In the genomic region with DNA sequence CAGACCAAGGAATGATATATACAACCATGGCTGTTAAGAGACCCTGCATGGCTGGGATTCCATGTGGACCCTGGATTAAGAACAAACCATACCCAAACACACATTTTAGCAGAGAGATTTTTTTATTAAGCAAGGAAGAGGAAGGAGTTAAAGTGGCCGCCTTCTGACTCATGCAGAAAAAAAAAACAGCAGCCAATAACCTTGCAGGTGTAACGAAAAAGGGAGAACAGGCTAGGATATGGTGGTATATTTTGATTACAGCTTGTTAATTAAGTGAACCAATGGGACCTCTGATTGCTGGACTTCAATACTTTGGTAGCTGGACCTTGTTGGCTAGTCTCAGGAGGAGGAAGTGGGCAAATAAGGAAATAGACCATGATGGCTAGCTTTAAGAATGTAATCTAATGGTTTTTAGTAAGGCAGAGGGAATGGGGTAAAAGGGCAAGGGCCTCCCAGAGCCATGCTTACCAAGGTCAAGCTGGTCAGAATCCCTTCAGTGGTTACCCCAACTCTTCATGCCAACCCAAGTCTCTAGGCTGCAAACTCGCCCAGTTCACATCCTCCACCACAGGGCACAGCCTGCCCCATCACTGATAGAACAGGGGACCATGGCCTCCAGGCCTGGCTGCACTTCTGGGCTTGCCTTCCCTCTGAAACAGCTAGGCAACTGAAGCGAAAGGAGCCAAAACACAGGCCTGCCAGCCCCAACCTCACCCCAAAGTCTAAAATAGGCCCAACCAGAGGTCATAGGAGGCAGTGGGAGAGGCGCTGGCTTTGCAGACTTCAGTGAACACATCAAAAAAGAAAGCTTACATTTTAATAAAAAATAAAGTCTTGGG, we compare ENCODE assay signal across 16 mouse cellular contexts. TPM values are rescaled to one million over a fixed set of nuclear protein-coding genes. Genes with fewer than 3 reads are reported as not detected.
DNase-seq lines count a peak whose midpoint lies in the region; ATAC-seq and TF ChIP-seq lines count a peak whose summit lies in the region.
"Had no signal": no experiment of that assay in that cellular context is flagged by ENCODE, and none has a peak within 500 bp of the region (broad histone marks: within the 10 kb centered on the region; RNA-seq: fewer than 3 reads in every experiment).

No protein-coding gene starts in this region.

- no peak overlapping the region for H3K9ac ChIP-seq in heart, postnatal 0 days (replicated peaks; ENCODE audit: low read depth, low read length)
- H3K9ac ChIP-seq in liver, embryonic 16.5 days (ENCODE audit: low read depth, low read length): no peak overlapping the region
- H3K9ac ChIP-seq: forebrain, embryonic 13.5 days; hindbrain, embryonic 14.5 days had no signal

- TF ChIP-seq EP300 in heart, postnatal 0 days (IDR thresholded peaks at IDR 0.05; ENCODE audit: low read depth): no peak

- H3K27ac ChIP-seq in heart, postnatal 0 days (ENCODE audit: low read depth): peak overlapping the region; percentile 63
- no peak overlapping the region for H3K27ac ChIP-seq in heart, embryonic 10.5 days
- peak overlapping the region; percentile 7; the same call in 1 of the 2 replicates for H3K27ac ChIP-seq in testis, adult 2 months (ENCODE audit: control insufficient read depth, insufficient read depth, low read depth, low read length)
- peak overlapping the region; percentile 75 for H3K27ac ChIP-seq in liver, embryonic 16.5 days (ENCODE audit: low read length)
- H3K27ac ChIP-seq: forebrain, embryonic 13.5 days; hindbrain, embryonic 14.5 days had no signal

- H3K36me3 ChIP-seq in heart, postnatal 0 days (replicated peaks; ENCODE audit: control insufficient read depth, insufficient read depth, low read length): no peaks in the 10 kb centered on the region
- no peaks in the 10 kb centered on the region for H3K36me3 ChIP-seq in heart, embryonic 10.5 days
- no peaks in the 10 kb centered on the region for H3K36me3 ChIP-seq in testis, adult 2 months (ENCODE audit: control insufficient read depth, insufficient read depth, low read length)
- H3K36me3 ChIP-seq in liver, embryonic 16.5 days (ENCODE audit: control insufficient read depth, insufficient read depth): no peaks in the 10 kb centered on the region

- no peaks in the 10 kb centered on the region for H3K27me3 ChIP-seq in heart, postnatal 0 days (ENCODE audit: control insufficient read depth, insufficient read depth, low read length)
- no peaks in the 10 kb centered on the region for H3K27me3 ChIP-seq in heart, embryonic 10.5 days (ENCODE audit: insufficient read depth, poor library complexity, severe bottlenecking)
- no peaks in the 10 kb centered on the region for H3K27me3 ChIP-seq in testis, adult 2 months (ENCODE audit: control insufficient read depth, insufficient read depth, low read length)
- no peaks in the 10 kb centered on the region for H3K27me3 ChIP-seq in liver, embryonic 16.5 days (ENCODE audit: control insufficient read depth, insufficient read depth, low read depth, low read length)
- H3K27me3 ChIP-seq: forebrain, embryonic 13.5 days had no signal

- no peak for DNase-seq in heart, postnatal 0 days (ENCODE audit: low spot score)
- no peak for DNase-seq in heart, embryonic 10.5 days (ENCODE audit: low spot score)
- DNase-seq in testis, postnatal 10 days (ENCODE audit: low spot score): no peak
- no peak for DNase-seq in urinary bladder, postnatal 14 days (ENCODE audit: low spot score)
- DNase-seq in layer of hippocampus, adult 11-12 months (ENCODE audit: low spot score): no peak
- DNase-seq: cerebellum, adult 11-12 months; kidney, postnatal 36 days; left cerebral cortex, postnatal 4 days; lung, postnatal 4 days had no signal

- H3K9me3 ChIP-seq in heart, postnatal 0 days (replicated peaks; ENCODE audit: control insufficient read depth, low read length): no peaks in the 10 kb centered on the region
- no peaks in the 10 kb centered on the region for H3K9me3 ChIP-seq in heart, embryonic 10.5 days
- H3K9me3 ChIP-seq in liver, embryonic 16.5 days (replicated peaks; ENCODE audit: control insufficient read depth, low read length): no peaks in the 10 kb centered on the region
- H3K9me3 ChIP-seq: forebrain, embryonic 13.5 days; G1E had no signal

- H3K4me3 ChIP-seq in heart, postnatal 0 days (ENCODE audit: low read depth, low read length): no peak overlapping the region
- no peak overlapping the region for H3K4me3 ChIP-seq in heart, embryonic 10.5 days
- no peak overlapping the region for H3K4me3 ChIP-seq in testis, adult 2 months (ENCODE audit: control insufficient read depth, low read depth, low read length)
- no peak overlapping the region for H3K4me3 ChIP-seq in liver, embryonic 16.5 days (ENCODE audit: low read depth, low read length)
- H3K4me3 ChIP-seq: forebrain, embryonic 13.5 days had no signal

- no peak for TF ChIP-seq CTCF in heart, postnatal 0 days (IDR thresholded peaks at IDR 0.05; ENCODE audit: low read depth)
- no peak for TF ChIP-seq CTCF in testis, adult 2 months (IDR thresholded peaks at IDR 0.05; ENCODE audit: control insufficient read depth, insufficient read depth, insufficient replicate concordance, low read depth, low read length)

- H3K4me2 ChIP-seq in heart, postnatal 0 days (ENCODE audit: low read depth, low read length): no peak overlapping the region
- no peak overlapping the region for H3K4me2 ChIP-seq in liver, embryonic 16.5 days (ENCODE audit: low read depth, low read length)
- H3K4me2 ChIP-seq: forebrain, embryonic 13.5 days; hindbrain, embryonic 14.5 days had no signal

- 0 out of 2 replicates have a peak, but pooled peaks have one; percentile 12 for ATAC-seq in heart, postnatal 0 days (ENCODE audit: insufficient read depth, low read depth)
- no peak for ATAC-seq in liver, embryonic 16.5 days (ENCODE audit: low read depth)
- ATAC-seq: forebrain, embryonic 13.5 days had no signal

- no peak for TF ChIP-seq POLR2A in testis, adult 2 months (IDR thresholded peaks at IDR 0.05; ENCODE audit: control insufficient read depth, low read depth, low read length)

- peaks cover 26% of the 10 kb centered on the region for H3K4me1 ChIP-seq in heart, postnatal 0 days (ENCODE audit: control insufficient read depth, insufficient read depth)
- peaks cover 23% of the 10 kb centered on the region for H3K4me1 ChIP-seq in heart, embryonic 10.5 days
- peaks cover 7% of the 10 kb centered on the region for H3K4me1 ChIP-seq in testis, adult 2 months (ENCODE audit: control insufficient read depth, insufficient read depth, low read length)
- peaks cover 18% of the 10 kb centered on the region for H3K4me1 ChIP-seq in liver, embryonic 16.5 days (ENCODE audit: control insufficient read depth, low read depth, low read length)

- 77% methylated on average over 5 of the region's 5 CpGs for WGBS in heart, postnatal 0 days
- 86% methylated on average over 5 of the region's 5 CpGs for WGBS in heart, embryonic 10.5 days
- 55% methylated on average over 5 of the region's 5 CpGs for WGBS in liver, embryonic 16.5 days (ENCODE audit: insufficient replicate concordance)

RNA-seq across cellular contexts. Expression of a gene that starts 28.2 kb away (rescaled TPM):
- total RNA-seq in heart, postnatal 0 days (2014; rRNA removed; ENCODE audit: low replicate concordance): 2.6 and 7.2 TPM in 2 replicates
- polyA plus RNA-seq in heart, postnatal 0 days (2015; fragmentation: Nextera tagmentation; extraction: Ambion mirVana): 2.0 and 2.4 TPM in 2 replicates
- polyA plus RNA-seq in heart, embryonic 10.5 days (2016; fragmentation: Nextera tagmentation; extraction: Ambion mirVana): 5.8 and 7.4 TPM in 2 replicates
- 5.9 and 7.3 TPM in 2 replicates for polyA plus RNA-seq in testis, adult 2 months (2012; rRNA removed)
- 1.4 and 1.9 TPM in 2 replicates for polyA plus RNA-seq in liver, embryonic 16.5 days (2015; fragmentation: Nextera tagmentation; extraction: Ambion mirVana)

RNA-seq across cellular contexts. Expression of a gene that starts 42.1 kb away (rescaled TPM):
- 0.54 TPM in 1 of 2 replicates, not detected in the other for total RNA-seq in heart, postnatal 0 days (2014; rRNA removed; ENCODE audit: low replicate concordance)
- not detected in 2 replicates for polyA plus RNA-seq in heart, postnatal 0 days (2015; fragmentation: Nextera tagmentation; extraction: Ambion mirVana)
- not detected in 2 replicates for polyA plus RNA-seq in heart, embryonic 10.5 days (2016; fragmentation: Nextera tagmentation; extraction: Ambion mirVana)
- 98.8 and 100 TPM in 2 replicates for polyA plus RNA-seq in testis, adult 2 months (2012; rRNA removed)
- not detected in 2 replicates for polyA plus RNA-seq in liver, embryonic 16.5 days (2015; fragmentation: Nextera tagmentation; extraction: Ambion mirVana)
- total RNA-seq: G1E; gastrocnemius, postnatal 36 days had no signal
- polyA plus RNA-seq: embryonic facial prominence, embryonic 11.5 days; forebrain, embryonic 13.5 days; G1E had no signal

RNA-seq across cellular contexts. Expression of a gene that starts 52.1 kb away (rescaled TPM):
- 66.7 and 80.0 TPM in 2 replicates for total RNA-seq in heart, postnatal 0 days (2014; rRNA removed; ENCODE audit: low replicate concordance)
- polyA plus RNA-seq in heart, postnatal 0 days (2015; fragmentation: Nextera tagmentation; extraction: Ambion mirVana): 47.5 and 48.7 TPM in 2 replicates
- polyA plus RNA-seq in heart, embryonic 10.5 days (2016; fragmentation: Nextera tagmentation; extraction: Ambion mirVana): 22.1 and 26.2 TPM in 2 replicates
- 3.0 and 3.5 TPM in 2 replicates for polyA plus RNA-seq in testis, adult 2 months (2012; rRNA removed)
- 4.7 and 5.6 TPM in 2 replicates for polyA plus RNA-seq in liver, embryonic 16.5 days (2015; fragmentation: Nextera tagmentation; extraction: Ambion mirVana)

Comparison
In these comparisons a context has a peak if more than half of its experiments do, and no peak if none do; other contexts are left out.
1. RNA of a gene that starts 42.1 kb away (polyA plus RNA-seq): 98.8 to 100 TPM in testis, adult 2 months; not detected in liver, embryonic 16.5 days, not detected in heart, postnatal 0 days and not detected in heart, embryonic 10.5 days; every median in the first group is over 10 times any median in the second.